In the genomic region with DNA sequence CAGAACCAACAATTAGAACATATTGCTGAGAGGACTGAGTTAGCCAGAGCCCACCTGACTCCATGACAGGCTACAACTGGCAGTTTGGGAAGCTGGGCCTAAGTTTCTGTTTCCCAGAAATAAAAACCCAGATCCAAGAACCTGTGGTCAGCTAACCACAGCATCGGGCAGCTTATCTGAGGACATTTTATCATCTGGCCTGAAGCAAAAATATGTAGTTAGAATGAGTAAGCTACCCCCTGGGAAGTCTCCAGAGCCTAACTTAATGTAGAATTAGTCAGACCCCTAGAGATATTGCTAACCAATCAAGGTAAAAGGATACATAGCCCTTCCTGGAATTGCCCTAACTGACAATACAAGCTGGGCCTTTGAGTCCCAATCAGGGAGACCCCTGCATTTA, we compare ENCODE assay signal across 14 mouse cellular contexts.
"Had no signal": no experiment of that assay in that cellular context is flagged by ENCODE, and none has a peak within 500 bp of the region (broad histone marks: within the 10 kb centered on the region; RNA-seq: fewer than 3 reads in every experiment).

No protein-coding gene starts in this region.

- DNase-seq: gastrocnemius, adult 2 months; gastrocnemius, postnatal 14 days; gastrocnemius, postnatal 36 days; heart, adult 11 months; heart, adult 2 months; heart, postnatal 10 days; kidney, adult 11 months; kidney, adult 2 months; kidney, adult 9 months; kidney, postnatal 14 days; kidney, postnatal 36 days; layer of hippocampus, adult 9-11 months; layer of hippocampus, postnatal 36 days; left cerebral cortex, postnatal 4 days had no signal
